Mouse (Mus musculus) testis, adult 2 months (tissue): ENCODE measurements around the gene Tgfbr1. TPM values are rescaled to one million over a fixed set of nuclear protein-coding genes. Genes with fewer than 3 reads are reported as not detected.
A peak's percentile ranks its signal among the peaks of the same experiment; 100 is the strongest.
"Not testable (repeated sequence)": the region's sequence is repeated elsewhere in the genome, so short reads cannot be mapped to it uniquely, and the experiment has no call there.

Experiments used
- H3K27ac ChIP-seq: fragments of 200-500 bp; 2 replicates; pipeline ENCODE4 v1.5.1; 2012; ENCODE audit warnings: low read depth, low read length; ENCODE audit not compliant: control insufficient read depth, insufficient read depth
- H3K27me3 ChIP-seq: fragments of 200-500 bp; 2 replicates; pipeline ENCODE4 v1.6.1; 2012; ENCODE audit warnings: mild to moderate bottlenecking, low read length, moderate library complexity; ENCODE audit not compliant: control insufficient read depth, insufficient read depth
- H3K36me3 ChIP-seq: fragments of 200-500 bp; 2 replicates; pipeline ENCODE4 v1.6.1; 2012; ENCODE audit warnings: mild to moderate bottlenecking, low read length; ENCODE audit not compliant: control insufficient read depth, insufficient read depth
- H3K4me1 ChIP-seq: fragments of 200-500 bp; 2 replicates; pipeline ENCODE4 v1.6.1; 2012; ENCODE audit warnings: low read length; ENCODE audit not compliant: control insufficient read depth, insufficient read depth
- H3K4me3 ChIP-seq: fragments of 200-500 bp; 2 replicates; pipeline ENCODE4 v1.5.1; 2012; ENCODE audit warnings: low read depth, mild to moderate bottlenecking, low read length, moderate library complexity, mixed read lengths; ENCODE audit not compliant: control insufficient read depth
- CTCF ChIP-seq: fragments of 200-500 bp; IDR thresholded peaks from 2 replicates; pipeline ENCODE4 v1.5.1; 2012; ENCODE audit warnings: low read depth, mild to moderate bottlenecking, inconsistent platforms, low read length, moderate library complexity; ENCODE audit not compliant: control insufficient read depth, insufficient read depth, insufficient replicate concordance
- POLR2A ChIP-seq: fragments of 200-500 bp; IDR thresholded peaks from 2 replicates; pipeline ENCODE4 v1.6.1; 2012; ENCODE audit warnings: low read depth, mild to moderate bottlenecking, inconsistent platforms, low read length, moderate library complexity; ENCODE audit not compliant: control insufficient read depth
- polyA plus RNA-seq: library from polyadenylated mRNA; depleted of rRNA; stranded (reverse); fragments of >200 nt; gene quantifications from 2 replicates; pipeline ENCODE4 v1.2.3, GENCODE M21; 2012

Tgfbr1 gene
- polyA plus RNA-seq, 1 experiment = 17.2 TPM

GRCm38 (mm10) chr4:47368717-47369116 is 15.7 kb downstream of the Tgfbr1 start:
- no peaks in the 10 kb centered on the region for H3K27me3 ChIP-seq
- no peaks in the 10 kb centered on the region for H3K36me3 ChIP-seq
- H3K4me3 ChIP-seq = no peak overlapping the region
- no peak overlapping the region for H3K27ac ChIP-seq
- no peak for TF ChIP-seq POLR2A
- TF ChIP-seq CTCF = no peak
- no peaks in the 10 kb centered on the region for H3K4me1 ChIP-seq

DNA sequence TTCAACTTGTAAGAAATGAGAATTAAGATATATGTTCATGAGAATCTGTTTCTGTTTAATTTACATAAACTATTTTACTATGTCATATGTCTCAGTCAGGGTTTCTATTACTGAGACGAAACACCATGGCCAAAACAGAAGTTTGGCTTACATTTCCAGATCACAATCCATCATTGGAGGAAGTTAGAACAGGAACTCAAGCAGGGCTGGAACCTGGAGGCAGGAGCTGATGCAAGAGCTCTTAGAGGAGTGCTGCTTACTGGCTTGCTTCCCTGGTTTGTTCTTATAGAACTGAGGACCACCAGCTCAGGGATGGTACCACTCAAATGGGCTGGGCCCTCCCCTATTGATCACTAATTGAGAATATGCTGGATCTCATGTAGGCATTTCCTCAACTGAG is 25.7 kb downstream of the Tgfbr1 start:
- no peaks in the 10 kb centered on the region for H3K4me1 ChIP-seq

DNA sequence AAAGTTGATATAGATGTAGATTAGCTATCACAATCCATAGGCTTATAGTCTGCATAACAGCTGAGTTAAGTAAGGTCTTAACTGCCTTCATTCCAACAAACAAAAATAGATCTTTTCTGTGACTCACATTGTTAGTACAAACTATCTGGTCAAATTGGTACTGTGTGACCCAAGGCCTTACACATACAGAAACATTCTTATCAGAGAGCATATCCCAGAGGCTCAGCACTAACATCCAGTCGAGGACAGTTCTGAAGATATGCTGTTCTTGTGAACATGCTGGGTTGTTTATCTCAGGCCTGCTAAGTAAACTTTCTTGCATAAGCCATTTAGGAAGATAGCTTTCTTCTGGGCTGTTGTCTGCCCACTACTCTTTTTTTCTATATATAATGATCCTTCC is 29.4 kb downstream of the Tgfbr1 start:
- TF ChIP-seq POLR2A = no peak
- no peak for TF ChIP-seq CTCF
- Histone ChIP-seq H3K36me3 (no peaks in the 10 kb centered on the region; the same call in 1 of the 2 replicates), H3K4me3 (no peak overlapping the region), H3K4me1 (no peaks in the 10 kb centered on the region), H3K27me3 (no peaks in the 10 kb centered on the region), H3K27ac (no peak overlapping the region)

More for the DNA sequence above, 25.7 kb downstream of the Tgfbr1 start:
- H3K36me3 ChIP-seq = no peaks in the 10 kb centered on the region
- H3K27me3 ChIP-seq = no peaks in the 10 kb centered on the region
- TF ChIP-seq CTCF = no peak
- TF ChIP-seq POLR2A = no peak
- H3K27ac ChIP-seq = no peak overlapping the region
- no peak overlapping the region for H3K4me3 ChIP-seq

DNA sequence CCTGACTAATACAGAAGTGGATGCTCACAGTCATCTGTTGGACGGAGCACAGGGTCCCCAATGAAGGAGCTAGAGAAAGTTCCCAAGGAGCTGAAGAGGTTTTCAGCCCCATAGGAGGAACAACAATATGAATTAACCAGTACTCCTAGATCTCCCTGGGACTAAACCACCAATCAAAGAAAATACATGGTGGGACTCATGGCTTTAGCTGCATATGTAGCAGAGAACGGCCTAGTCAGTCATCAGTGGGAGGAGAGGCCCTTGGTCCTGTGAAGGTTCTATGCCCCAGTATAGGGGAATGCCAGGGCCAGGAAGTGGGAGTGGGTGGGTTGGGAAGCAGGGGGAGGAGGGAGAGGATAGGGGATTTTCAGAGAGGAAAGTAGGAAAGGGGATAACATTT is 38.9 kb downstream of the Tgfbr1 start:
- not testable (repeated sequence) for H3K36me3 ChIP-seq, H3K4me1 ChIP-seq, H3K27me3 ChIP-seq, H3K4me3 ChIP-seq, H3K27ac ChIP-seq

- Histone ChIP-seq H3K36me3 (no peaks in the 10 kb centered on the region; the same call in 1 of the 2 replicates), H3K4me1 (no peaks in the 10 kb centered on the region), H3K4me3 (no peak overlapping the region), H3K27ac (no peak overlapping the region), H3K27me3 (no peaks in the 10 kb centered on the region)
- TF ChIP-seq POLR2A (no peak), CTCF (no peak)
Observed at GRCm38 (mm10) chr4:47396251-47396650, 43.2 kb downstream of the Tgfbr1 start.

GRCm38 (mm10) chr4:47397951-47398687 is 45.1 kb downstream of the Tgfbr1 start:
- TF ChIP-seq CTCF (no peak), POLR2A (no peak)
- H3K27ac ChIP-seq = no peak overlapping the region
- H3K36me3 ChIP-seq = no peaks in the 10 kb centered on the region; the same call in 1 of the 2 replicates
- H3K4me3 ChIP-seq = no peak overlapping the region
- no peaks in the 10 kb centered on the region for H3K27me3 ChIP-seq
- H3K4me1 ChIP-seq = no peaks in the 10 kb centered on the region

- H3K4me1 ChIP-seq = no peaks in the 10 kb centered on the region
- H3K36me3 ChIP-seq = no peaks in the 10 kb centered on the region; the same call in 1 of the 2 replicates
- H3K4me3 ChIP-seq = no peak overlapping the region
- H3K27me3 ChIP-seq = no peaks in the 10 kb centered on the region
- no peak overlapping the region for H3K27ac ChIP-seq
- peak; percentile 11; the same call in 1 of the 2 replicates for TF ChIP-seq CTCF
- TF ChIP-seq POLR2A = no peak
Observed at GRCm38 (mm10) chr4:47399824-47400223, 46.8 kb downstream of the Tgfbr1 start.

- H3K27ac ChIP-seq = no peak overlapping the region
- H3K36me3 ChIP-seq = no peaks in the 10 kb centered on the region; the same call in 1 of the 2 replicates
- H3K4me3 ChIP-seq = no peak overlapping the region
- H3K27me3 ChIP-seq = no peaks in the 10 kb centered on the region
- no peaks in the 10 kb centered on the region for H3K4me1 ChIP-seq
- TF ChIP-seq CTCF (no peak), POLR2A (no peak)
Observed at GRCm38 (mm10) chr4:47400314-47400713, 47.3 kb downstream of the Tgfbr1 start.
